Mouse (Mus musculus) heart, embryonic 16.5 days (tissue): ENCODE results near the gene Pde3b. TPM values are rescaled to one million over a fixed set of nuclear protein-coding genes. Genes with fewer than 3 reads are reported as not detected.
A peak's percentile ranks its signal among the peaks of the same experiment; 100 is the strongest.
"Not testable (repeated sequence)": the region's sequence is repeated elsewhere in the genome, so short reads cannot be mapped to it uniquely, and the experiment has no call there.

Experiments
- ATAC-seq: fragments of 200-750 bp; cut with Nextera tagmentation; replicated peaks from 2 replicates; pipeline ENCODE4 v1.8.0; 2017; ENCODE audit warnings: moderate number of reproducible peaks; ENCODE audit not compliant: insufficient read depth, low FRiP score; ENCODE audit errors: extremely low read depth
- H3K27ac ChIP-seq: fragments of 300-500 bp; sonication (generic); 2 replicates; pipeline ENCODE4 v1.5.1; 2014; ENCODE audit warnings: mild to moderate bottlenecking, low read length, control low read depth, moderate library complexity
- H3K27me3 ChIP-seq: fragments of 300-500 bp; sonication (generic); 2 replicates; pipeline ENCODE4 v1.6.1; 2014; ENCODE audit warnings: low read length, mixed read lengths; ENCODE audit not compliant: control insufficient read depth, insufficient read depth
- H3K36me3 ChIP-seq: fragments of 300-500 bp; sonication (generic); 2 replicates; pipeline ENCODE4 v1.6.1; 2014; ENCODE audit not compliant: control insufficient read depth, insufficient read depth
- H3K4me1 ChIP-seq: fragments of 300-500 bp; sonication (generic); 2 replicates; pipeline ENCODE4 v1.6.1; 2014; ENCODE audit warnings: low read length, mixed read lengths; ENCODE audit not compliant: control insufficient read depth, insufficient read depth
- H3K4me2 ChIP-seq: fragments of 300-500 bp; sonication (generic); 2 replicates; pipeline ENCODE4 v1.6.1; 2014; ENCODE audit warnings: low read depth, mild to moderate bottlenecking, control low read depth, low read length
- H3K4me3 ChIP-seq: fragments of 300-500 bp; sonication (generic); 2 replicates; pipeline ENCODE4 v1.5.1; 2014; ENCODE audit warnings: mild to moderate bottlenecking, control low read depth, low read length
- H3K9ac ChIP-seq: fragments of 300-500 bp; sonication (generic); 2 replicates; pipeline ENCODE4 v1.6.1; 2014; ENCODE audit warnings: low read length, control low read depth
- H3K9me3 ChIP-seq: fragments of 300-500 bp; sonication (generic); replicated peaks from 2 replicates; pipeline ENCODE4 v1.6.1; 2016; ENCODE audit warnings: low read length; ENCODE audit not compliant: control insufficient read depth
- WGBS: fragments of 180-500 bp; shearing (Covaris S2); extraction: QIAGEN DNeasy Blood & Tissue Kit; methylation state at CpG from one replicate; pipeline ENCODE4 v1.1.7; 2014; 5-methylcytosine and 5-hydroxymethylcytosine counted together
- polyA plus RNA-seq: library from polyadenylated mRNA; unstranded; fragments of >200 nt; fragmentation: Nextera tagmentation; extraction: Ambion mirVana; gene quantifications from 2 replicates; pipeline ENCODE4 v1.2.1, GENCODE M21; 2015

Gene Pde3b
- polyA plus RNA-seq, 1 experiment from 2014 or later, result 3.9 TPM

DNA sequence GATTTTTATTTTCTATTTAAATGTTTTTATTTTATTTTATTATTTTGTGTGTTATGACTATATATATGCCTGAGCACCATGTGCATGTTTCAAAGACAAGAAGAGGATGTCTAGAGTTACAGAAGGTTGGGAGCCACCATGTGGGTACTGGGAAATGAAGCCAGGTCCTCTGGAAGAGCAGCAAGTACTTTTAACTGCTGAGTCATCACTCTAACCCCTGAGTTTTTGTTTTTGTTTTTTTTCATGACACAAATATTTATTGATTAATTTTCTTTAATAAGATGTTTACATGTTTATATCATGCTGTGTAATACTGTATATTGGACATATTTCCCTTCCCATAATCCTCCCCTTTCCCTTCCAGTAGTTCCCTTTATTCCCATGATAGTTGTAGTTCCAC, 77.5 kb downstream of the Pde3b start:
- Histone ChIP-seq H3K9ac (no peak overlapping the region), H3K4me3 (no peak overlapping the region), H3K36me3 (no peaks in the 10 kb centered on the region), H3K9me3 (no peaks in the 10 kb centered on the region), H3K27me3 (no peaks in the 10 kb centered on the region), H3K4me2 (no peak overlapping the region), H3K27ac (no peak overlapping the region), H3K4me1 (no peaks in the 10 kb centered on the region)
- no peak for ATAC-seq

DNA sequence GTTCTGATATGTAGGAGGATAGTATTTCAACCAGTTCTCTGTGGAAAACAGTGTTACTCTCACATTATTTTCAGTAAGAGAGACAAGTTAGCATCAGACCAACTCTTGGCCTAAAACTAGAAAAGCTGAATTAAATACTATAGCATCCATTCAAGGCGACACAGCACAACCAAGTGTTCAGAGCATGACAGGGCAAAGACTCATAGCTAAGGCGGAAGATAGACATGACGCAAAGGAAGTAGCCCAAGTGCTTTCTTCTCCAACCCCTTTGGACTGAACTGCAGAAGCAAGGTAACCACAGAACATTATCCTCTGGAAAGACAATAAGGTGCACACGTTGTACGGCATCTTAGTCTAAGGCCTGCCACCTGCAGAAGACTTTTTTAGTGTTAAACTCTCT, 79.0 kb downstream of the Pde3b start:
- no peak overlapping the region for H3K9ac ChIP-seq
- H3K36me3 ChIP-seq, result no peaks in the 10 kb centered on the region
- 83% methylated on average over 5 of the region's 5 CpGs for WGBS
- H3K4me2 ChIP-seq, result no peak overlapping the region
- no peaks in the 10 kb centered on the region for H3K9me3 ChIP-seq
- no peaks in the 10 kb centered on the region for H3K4me1 ChIP-seq
- ATAC-seq, result no peak
- H3K27me3 ChIP-seq, result no peaks in the 10 kb centered on the region
- no peak overlapping the region for H3K27ac ChIP-seq
- no peak overlapping the region for H3K4me3 ChIP-seq

DNA sequence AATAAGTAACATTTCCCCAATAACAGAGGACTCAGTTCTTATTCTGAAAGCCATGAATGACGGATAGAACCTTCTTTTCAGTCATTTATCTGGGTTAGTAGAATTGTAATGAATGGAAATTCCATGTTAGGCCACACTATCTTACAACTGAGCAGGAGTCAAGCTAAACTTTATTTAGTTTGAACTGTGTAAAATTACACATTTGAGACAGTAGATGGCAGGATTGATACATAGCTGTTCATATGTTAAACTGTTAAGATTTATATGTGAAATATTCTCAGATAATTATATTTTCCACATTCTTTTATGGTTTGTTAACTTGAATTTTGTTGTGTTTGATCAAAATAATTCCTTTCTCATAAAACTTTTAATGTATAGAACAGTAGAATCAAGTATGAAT, 84.2 kb downstream of the Pde3b start:
- H3K4me1 ChIP-seq, result no peaks in the 10 kb centered on the region
- no peaks in the 10 kb centered on the region for H3K27me3 ChIP-seq
- H3K4me2 ChIP-seq, result no peak overlapping the region
- H3K36me3 ChIP-seq, result no peaks in the 10 kb centered on the region
- no peak overlapping the region for H3K4me3 ChIP-seq
- no peak overlapping the region for H3K9ac ChIP-seq
- ATAC-seq, result no peak
- 77% methylated on average over 1 of the region's 1 CpGs for WGBS
- H3K27ac ChIP-seq, result no peak overlapping the region
- no peaks in the 10 kb centered on the region for H3K9me3 ChIP-seq

DNA sequence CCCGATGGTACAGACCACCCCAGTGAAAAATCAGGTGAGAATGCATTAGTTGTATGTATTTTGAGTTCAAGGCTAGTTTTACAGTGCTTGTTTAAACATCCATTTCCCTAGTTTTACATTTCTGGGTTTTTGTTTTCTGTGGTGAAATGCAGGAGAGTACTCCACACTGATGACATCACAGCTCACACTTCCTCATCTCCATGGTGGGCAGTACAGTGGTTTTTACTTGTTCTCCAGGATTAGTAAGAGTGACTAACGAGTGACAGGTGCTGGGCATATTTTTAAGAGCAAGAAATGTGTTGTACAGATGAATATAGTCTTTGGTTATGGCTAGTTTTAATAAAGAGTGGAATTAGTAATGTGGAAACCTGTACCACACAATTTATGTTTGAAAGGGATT, 93.8 kb downstream of the Pde3b start:
- H3K36me3 ChIP-seq, result no peaks in the 10 kb centered on the region; the same call in 1 of the 2 replicates
- no peak overlapping the region for H3K4me3 ChIP-seq
- no peak overlapping the region for H3K9ac ChIP-seq
- no peak overlapping the region for H3K27ac ChIP-seq
- H3K27me3 ChIP-seq, result no peaks in the 10 kb centered on the region
- no peak overlapping the region for H3K4me2 ChIP-seq
- 85% methylated on average over 2 of the region's 2 CpGs for WGBS
- H3K9me3 ChIP-seq, result no peaks in the 10 kb centered on the region
- H3K4me1 ChIP-seq, result no peaks in the 10 kb centered on the region
- ATAC-seq, result no peak

DNA sequence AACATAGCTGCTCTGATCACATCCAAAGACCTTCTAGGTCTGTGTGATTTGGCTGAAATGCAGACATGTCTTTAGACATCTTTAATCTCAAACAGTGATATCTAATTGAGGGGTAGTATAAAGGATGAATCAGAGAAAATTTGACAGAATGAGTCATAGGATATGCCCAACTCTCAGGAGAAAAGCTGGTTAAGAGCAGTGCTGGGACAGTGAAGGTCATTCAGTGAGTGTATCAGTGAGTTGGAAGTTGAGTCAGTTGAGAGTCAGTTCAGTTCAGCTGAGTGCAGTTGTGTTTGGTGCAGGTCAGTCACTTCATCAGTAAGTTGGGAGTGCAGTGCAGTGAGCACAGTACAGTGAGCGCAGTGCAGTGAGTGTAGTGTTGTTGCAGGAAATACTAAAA, 105.0 kb downstream of the Pde3b start:
- H3K4me1 ChIP-seq, result no peaks in the 10 kb centered on the region

DNA sequence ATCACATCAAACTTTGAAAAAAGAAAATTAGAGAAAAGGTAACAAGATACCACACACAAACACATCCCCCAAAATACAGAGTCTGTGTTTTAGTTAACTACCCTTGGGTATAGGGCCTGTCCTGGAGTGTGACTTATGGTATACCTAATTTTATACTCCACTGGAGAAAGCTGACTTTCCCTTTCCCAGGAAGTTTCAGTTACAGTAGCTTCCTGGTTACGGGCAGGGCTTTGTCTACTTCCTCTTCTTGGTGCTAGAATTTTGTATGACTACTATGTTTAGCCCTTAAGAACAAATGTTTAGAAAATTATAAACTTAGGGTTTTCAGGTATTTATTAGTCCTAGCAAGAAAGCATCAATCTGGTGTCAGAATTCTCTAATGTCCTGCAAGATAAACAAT, 111.2 kb downstream of the Pde3b start:
- Histone ChIP-seq H3K27me3 (no peaks in the 10 kb centered on the region), H3K4me2 (no peak overlapping the region), H3K4me1 (no peaks in the 10 kb centered on the region), H3K4me3 (no peak overlapping the region), H3K36me3 (peaks cover 6% of the 10 kb centered on the region; the same call in 1 of the 2 replicates), H3K9me3 (no peaks in the 10 kb centered on the region), H3K27ac (no peak overlapping the region), H3K9ac (no peak overlapping the region)
- WGBS, result 70% methylated on average over 1 of the region's 1 CpGs
- no peak for ATAC-seq

More for the DNA sequence above, 105.0 kb downstream of the Pde3b start:
- no peak overlapping the region for H3K4me2 ChIP-seq
- H3K27me3 ChIP-seq, result no peaks in the 10 kb centered on the region
- 82% methylated on average over 1 of the region's 1 CpGs for WGBS
- no peaks in the 10 kb centered on the region for H3K9me3 ChIP-seq
- ATAC-seq, result no peak
- no peak overlapping the region for H3K27ac ChIP-seq
- 0 out of 2 replicates have a peak, but pooled peaks cover 4% of the 10 kb centered on the region for H3K36me3 ChIP-seq
- no peak overlapping the region for H3K9ac ChIP-seq
- no peak overlapping the region for H3K4me3 ChIP-seq

DNA sequence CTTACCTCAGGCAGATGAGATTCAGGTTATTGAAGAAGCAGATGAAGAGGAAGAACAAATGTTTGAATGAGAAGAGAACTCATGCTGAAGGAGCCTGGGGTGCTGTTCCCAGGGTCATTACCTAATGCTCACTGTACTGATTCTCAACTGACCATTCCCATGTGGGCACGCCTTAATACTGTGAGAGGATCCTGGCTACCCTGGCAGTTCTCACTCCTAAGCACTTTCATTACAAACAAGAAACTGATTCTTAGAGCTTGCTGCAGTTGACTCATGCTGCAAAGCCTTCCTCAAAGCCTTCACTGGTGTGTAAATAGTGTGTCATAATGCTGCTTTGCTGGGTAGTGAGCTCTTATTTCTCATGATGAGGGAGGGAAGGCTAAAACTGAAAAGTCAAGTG, 121.1 kb downstream of the Pde3b start:
- no peak overlapping the region for H3K27ac ChIP-seq
- H3K4me3 ChIP-seq, result no peak overlapping the region
- H3K4me2 ChIP-seq, result no peak overlapping the region
- H3K9me3 ChIP-seq, result no peaks in the 10 kb centered on the region
- H3K27me3 ChIP-seq, result no peaks in the 10 kb centered on the region
- no peak overlapping the region for H3K9ac ChIP-seq
- H3K36me3 ChIP-seq, result peaks cover 10% of the 10 kb centered on the region
- ATAC-seq, result no peak
- 88% methylated on average over 1 of the region's 1 CpGs for WGBS
- H3K4me1 ChIP-seq, result no peaks in the 10 kb centered on the region

DNA sequence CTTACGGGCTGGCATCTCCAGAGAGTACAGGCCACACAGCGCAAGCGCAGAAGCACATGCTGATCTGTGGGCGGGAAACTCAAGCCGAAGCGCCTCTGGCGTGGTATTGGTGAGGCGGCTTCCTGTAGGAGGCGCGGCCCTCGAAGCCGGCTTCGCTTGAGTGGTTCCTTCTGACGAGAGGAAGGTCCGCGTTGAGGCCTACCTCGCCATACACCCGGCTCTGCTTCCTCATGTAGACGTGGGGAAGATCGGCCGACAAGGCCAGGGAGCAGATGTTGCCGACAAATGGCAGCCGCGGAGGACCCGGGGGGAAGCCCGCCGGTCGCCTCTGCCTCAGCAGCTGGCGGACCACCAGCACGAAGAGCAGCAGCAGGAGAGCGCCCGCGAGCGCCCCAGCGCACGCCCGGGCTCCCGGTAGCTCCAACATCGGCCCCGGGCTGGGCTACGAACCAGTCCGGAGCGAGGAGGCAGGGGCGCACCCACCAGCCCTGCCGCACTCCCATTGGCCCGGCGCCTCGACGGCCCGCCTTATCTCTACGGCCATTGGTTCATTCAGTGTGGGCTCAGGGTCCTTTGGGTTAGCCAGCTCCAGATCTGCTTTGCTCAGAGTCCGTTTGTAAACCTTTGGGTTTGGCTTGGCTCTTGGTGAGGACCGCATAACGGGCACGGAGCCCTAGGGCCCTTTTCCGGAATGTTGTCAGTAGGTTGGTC, 147.6 kb downstream of the Pde3b start, which contains the start of gene Cyp2r1:
Gene Cyp2r1 (minus strand): TSS at position 442 of the 711 bp plus-strand sequence.
- H3K4me2 ChIP-seq, result peak within 1 kb of the TSS; percentile 97
- peak within 1 kb of the TSS; percentile 93 for H3K27ac ChIP-seq
- WGBS, result 1% methylated on average over 56 of the region's 56 CpGs
- H3K36me3 ChIP-seq, result no peaks in the 10 kb centered on the region
- peak within 1 kb of the TSS; percentile 75 for H3K4me3 ChIP-seq
- ATAC-seq, result peak; percentile 100
- peaks cover 4% of the 10 kb centered on the region; the same call in 1 of the 2 replicates for H3K4me1 ChIP-seq
- H3K9ac ChIP-seq, result peak within 1 kb of the TSS; percentile 81
- no peaks in the 10 kb centered on the region for H3K27me3 ChIP-seq
- H3K9me3 ChIP-seq, result no peaks in the 10 kb centered on the region

DNA sequence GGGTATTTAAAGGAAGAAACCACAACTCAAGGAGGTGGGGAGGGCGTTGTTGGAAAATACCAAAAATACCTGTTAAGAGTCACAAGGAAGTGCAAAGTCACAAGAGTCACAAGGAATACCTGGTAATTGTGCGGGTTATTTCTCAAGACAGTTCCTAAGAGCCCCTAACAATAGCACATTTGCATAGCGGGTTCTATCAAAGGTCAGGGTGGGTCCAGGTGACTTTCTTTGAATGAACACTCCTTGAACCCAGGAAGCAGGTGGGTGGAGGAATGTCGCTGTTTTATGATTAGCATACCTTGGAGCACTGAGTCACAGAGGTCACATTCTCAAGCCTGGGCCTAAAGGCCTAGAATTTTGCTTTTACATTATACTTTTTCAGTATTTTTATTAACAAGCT, 158.8 kb downstream of the Pde3b start:
- H3K36me3 ChIP-seq, H3K27me3 ChIP-seq, H3K9ac ChIP-seq, H3K4me3 ChIP-seq, H3K4me1 ChIP-seq, ATAC-seq, H3K9me3 ChIP-seq, H3K27ac ChIP-seq, H3K4me2 ChIP-seq: not testable (repeated sequence)
- WGBS, result 88% methylated on average over 4 of the region's 4 CpGs
